Mouse (Mus musculus) embryonic facial prominence, embryonic 10.5 days (tissue): ENCODE measurements around the gene Sema5b. TPM values are rescaled to one million over a fixed set of nuclear protein-coding genes. Genes with fewer than 3 reads are reported as not detected.

Source experiments
- DNase-seq: peaks from one replicate; pipeline ENCODE4 v3.0.0-alpha.2; 2017; ENCODE audit warnings: low spot score
- H3K27ac ChIP-seq: fragments of 300-500 bp; sonication (generic); replicated peaks from 2 replicates; pipeline ENCODE4 v1.5.1; 2016; ENCODE audit warnings: mild to moderate bottlenecking
- H3K27me3 ChIP-seq: fragments of 300-500 bp; sonication (generic); replicated peaks from 2 replicates; pipeline ENCODE4 v1.6.1; 2016; ENCODE audit warnings: low read depth, mild to moderate bottlenecking; ENCODE audit not compliant: poor library complexity, severe bottlenecking
- H3K36me3 ChIP-seq: fragments of 300-500 bp; sonication (generic); replicated peaks from 2 replicates; pipeline ENCODE4 v1.6.1; 2016; ENCODE audit warnings: mild to moderate bottlenecking, moderate library complexity
- H3K4me1 ChIP-seq: fragments of 300-500 bp; sonication (generic); 2 replicates; pipeline ENCODE4 v1.6.1; 2016
- H3K4me3 ChIP-seq: fragments of 300-500 bp; sonication (generic); 2 replicates; pipeline ENCODE4 v1.5.1; 2016; ENCODE audit warnings: mild to moderate bottlenecking, moderate library complexity
- H3K9me3 ChIP-seq: fragments of 300-500 bp; sonication (generic); 2 replicates; pipeline ENCODE4 v1.6.1; 2016; ENCODE audit warnings: mild to moderate bottlenecking
- WGBS: fragments of 180-500 bp; shearing (Covaris S2); methylation state at CpG from one replicate; pipeline ENCODE4 v1.1.7; 2016; 5-methylcytosine and 5-hydroxymethylcytosine counted together
- polyA plus RNA-seq: library from polyadenylated mRNA; unstranded; fragments of >200 nt; fragmentation: Nextera tagmentation; extraction: Ambion mirVana; gene quantifications from 2 replicates; pipeline ENCODE4 v1.2.1, GENCODE M21; 2016

Gene Sema5b
- polyA plus RNA-seq, 1 experiment from 2014 or later: 9.5 TPM

DNA sequence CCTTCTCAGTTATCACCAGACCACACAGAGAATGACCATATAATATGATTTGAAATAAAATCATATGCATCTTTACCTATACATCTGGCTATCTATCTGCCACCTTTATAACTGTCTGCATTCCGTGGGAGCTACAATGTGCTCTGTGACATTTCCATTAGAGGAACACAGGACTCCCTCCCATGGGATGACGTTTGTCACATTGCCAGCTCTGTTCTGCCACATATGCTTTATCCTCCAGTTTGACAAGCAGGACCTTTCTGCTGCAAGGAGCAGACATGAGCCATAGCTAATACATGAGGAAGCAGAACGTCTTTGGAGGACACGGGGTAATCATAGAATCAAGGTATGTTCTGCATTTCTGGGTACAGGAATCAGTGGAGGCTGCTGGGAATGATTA, 16.7 kb upstream of the Sema5b start:
- 83% methylated on average over 4 of the region's 4 CpGs for WGBS
- Histone ChIP-seq H3K27ac (no peak overlapping the region), H3K9me3 (no peaks in the 10 kb centered on the region), H3K27me3 (no peaks in the 10 kb centered on the region), H3K36me3 (no peaks in the 10 kb centered on the region), H3K4me3 (no peak overlapping the region), H3K4me1 (peaks cover 9% of the 10 kb centered on the region)
- DNase-seq: no peak

DNA sequence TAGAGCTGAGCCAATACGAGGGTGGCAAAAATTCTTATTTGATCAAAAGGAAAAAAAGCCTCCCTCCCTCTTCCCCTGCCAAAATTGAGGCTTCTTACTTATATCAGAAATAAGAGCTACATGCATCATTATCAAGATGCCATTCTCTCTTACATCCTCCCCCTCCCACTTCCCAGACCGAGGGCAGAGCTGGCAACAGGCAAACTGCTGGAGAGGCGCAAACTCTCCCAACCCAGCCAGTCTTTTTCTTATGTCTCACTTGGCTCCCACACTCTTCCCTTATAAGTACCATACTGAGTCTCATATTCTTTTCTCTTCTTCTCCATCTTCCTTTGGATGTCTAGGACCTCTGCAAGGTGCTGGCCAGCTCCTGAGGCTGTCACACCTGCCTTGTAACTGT, 6.3 kb upstream of the Sema5b start:
- Histone ChIP-seq H3K36me3 (no peaks in the 10 kb centered on the region), H3K9me3 (no peaks in the 10 kb centered on the region), H3K4me1 (peaks cover 6% of the 10 kb centered on the region; the same call in 1 of the 2 replicates), H3K27me3 (peaks cover 53% of the 10 kb centered on the region), H3K27ac (no peak overlapping the region), H3K4me3 (no peak overlapping the region)
- no peak for DNase-seq
- WGBS: 71% methylated on average over 3 of the region's 3 CpGs

DNA sequence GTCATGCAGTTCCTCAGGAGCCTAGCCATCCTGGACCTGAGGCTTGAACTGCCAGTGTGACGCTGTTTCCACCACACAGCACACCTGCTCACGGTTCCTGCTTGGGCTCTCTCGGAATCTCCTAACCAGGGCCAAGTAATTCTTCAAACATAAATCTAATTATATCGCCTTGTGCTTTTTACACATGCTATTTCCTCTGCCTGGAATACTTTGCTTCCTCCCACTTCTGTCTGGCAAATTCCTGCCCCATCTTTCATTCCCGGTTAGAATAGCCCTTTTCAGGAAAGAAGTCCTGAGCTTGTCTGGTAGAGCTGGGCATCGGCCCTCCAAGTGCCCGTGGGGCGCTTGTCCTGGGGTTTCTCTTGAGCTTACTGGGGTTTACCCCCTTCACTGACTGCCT, 3.3 kb upstream of the Sema5b start:
- peaks cover 35% of the 10 kb centered on the region for H3K4me1 ChIP-seq
- H3K36me3 ChIP-seq: no peaks in the 10 kb centered on the region
- no peak for DNase-seq
- H3K9me3 ChIP-seq: no peaks in the 10 kb centered on the region
- no peak overlapping the region for H3K27ac ChIP-seq
- WGBS: 78% methylated on average over 8 of the region's 8 CpGs
- H3K4me3 ChIP-seq: no peak overlapping the region
- peaks cover 83% of the 10 kb centered on the region for H3K27me3 ChIP-seq

- H3K4me1 ChIP-seq: peaks cover 39% of the 10 kb centered on the region
- no peak overlapping the region for H3K27ac ChIP-seq
- no peak overlapping the region for H3K4me3 ChIP-seq
- no peaks in the 10 kb centered on the region for H3K36me3 ChIP-seq
- H3K9me3 ChIP-seq: no peaks in the 10 kb centered on the region
- 48% methylated on average over 10 of the region's 10 CpGs for WGBS
- DNase-seq: no peak
- H3K27me3 ChIP-seq: peaks cover 97% of the 10 kb centered on the region
These were observed 1.9 kb upstream of the Sema5b start for GRCm38 (mm10) chr16:35539041-35539440.

DNA sequence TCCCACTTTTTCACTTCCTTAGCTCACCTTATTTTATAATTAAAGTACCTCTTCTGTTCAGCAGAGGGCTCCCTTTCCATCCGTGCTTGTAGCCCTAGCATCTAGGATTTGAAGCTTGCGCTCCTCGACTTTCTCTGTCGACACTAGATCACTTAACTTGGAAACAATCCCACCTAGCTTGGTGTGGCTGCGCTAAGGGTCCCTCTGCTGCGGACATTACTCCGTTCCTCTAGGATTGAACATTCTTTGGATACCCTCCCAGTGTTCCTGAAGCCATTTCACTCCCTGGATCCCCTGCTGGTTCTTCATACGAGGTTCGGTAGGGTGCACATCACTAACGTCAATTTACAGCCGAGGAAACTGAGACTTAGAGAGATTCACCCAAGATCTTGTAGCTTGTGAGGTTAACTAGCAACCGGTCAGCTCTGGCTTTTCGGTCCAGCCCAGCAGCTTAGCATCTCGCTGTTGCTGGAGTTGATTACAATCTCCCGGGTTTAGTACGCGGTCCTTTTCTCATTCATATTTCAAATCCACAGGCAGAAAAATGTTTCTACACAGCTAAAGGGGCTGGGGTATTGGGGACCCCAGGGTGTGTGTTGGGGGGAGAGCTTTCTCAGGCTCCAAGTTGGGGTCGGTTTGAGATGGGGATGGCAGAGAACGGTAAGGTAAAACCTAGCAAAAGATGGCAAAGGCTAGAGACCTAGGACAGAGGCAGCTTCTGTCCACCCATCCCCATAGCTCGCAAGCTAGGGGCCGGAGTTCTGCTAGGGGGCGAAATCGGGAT, 420 bp upstream of the Sema5b start:
- peak; percentile 51 for DNase-seq
- peak overlapping the region; percentile 87; the same call in 1 of the 2 replicates for H3K27ac ChIP-seq
- H3K27me3 ChIP-seq: peaks cover 86% of the 10 kb centered on the region
- peaks cover 39% of the 10 kb centered on the region for H3K4me1 ChIP-seq
- H3K36me3 ChIP-seq: no peaks in the 10 kb centered on the region
- WGBS: under 1% methylated on average over 23 of the region's 23 CpGs
- H3K9me3 ChIP-seq: no peaks in the 10 kb centered on the region
- H3K4me3 ChIP-seq: peak overlapping the region; percentile 74

DNA sequence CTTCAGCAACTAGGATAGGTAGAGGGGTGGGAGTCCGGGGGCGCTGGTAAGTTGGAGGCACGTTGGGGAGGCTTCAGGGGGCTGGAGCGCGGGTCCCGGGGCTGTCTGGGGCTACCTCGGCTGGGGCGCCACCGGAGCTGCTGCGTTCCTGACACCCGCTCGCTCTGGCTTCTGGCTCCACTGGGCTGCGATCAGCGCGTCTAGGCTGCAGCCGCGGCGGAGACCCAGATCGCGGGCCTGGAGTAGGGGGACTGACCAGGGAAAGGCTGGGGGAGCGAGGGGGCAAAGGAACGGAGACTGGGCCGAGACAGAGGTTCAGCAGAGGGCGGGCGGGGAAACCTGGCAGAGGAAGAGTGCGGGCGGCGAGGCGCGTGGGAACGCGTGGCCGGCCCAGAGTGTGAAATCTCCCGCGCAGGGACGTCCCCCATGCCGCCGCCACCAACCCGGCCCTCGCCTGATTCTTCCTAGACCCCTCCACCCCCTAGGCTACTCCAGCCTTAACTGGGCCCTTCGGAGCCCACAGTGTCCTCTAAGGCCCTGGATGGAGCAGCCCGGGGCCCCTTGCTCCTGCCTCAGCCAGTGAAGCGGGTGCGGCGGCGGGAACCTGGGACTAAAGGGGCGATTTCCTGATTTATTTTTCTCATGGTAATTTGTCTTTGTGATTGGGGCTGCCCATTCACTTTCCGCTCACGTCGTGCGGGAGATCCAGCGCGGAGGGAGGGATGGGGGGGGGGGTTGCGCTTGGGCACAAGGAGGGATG, 896 bp downstream of the Sema5b start:
- H3K4me1 ChIP-seq: peaks cover 39% of the 10 kb centered on the region
- DNase-seq: peak; percentile 71
- H3K27me3 ChIP-seq: peaks cover 74% of the 10 kb centered on the region
- no peaks in the 10 kb centered on the region for H3K9me3 ChIP-seq
- WGBS: under 1% methylated on average over 54 of the region's 54 CpGs
- no peaks in the 10 kb centered on the region for H3K36me3 ChIP-seq
- H3K27ac ChIP-seq: peak overlapping the region; percentile 87
- peak overlapping the region; percentile 74 for H3K4me3 ChIP-seq

GRCm38 (mm10) chr16:35542421-35542780, 1.5 kb downstream of the Sema5b start:
- Histone ChIP-seq H3K4me1 (peaks cover 39% of the 10 kb centered on the region), H3K36me3 (no peaks in the 10 kb centered on the region), H3K9me3 (no peaks in the 10 kb centered on the region), H3K4me3 (peak overlapping the region; percentile 74), H3K27me3 (peaks cover 69% of the 10 kb centered on the region), H3K27ac (peak overlapping the region; percentile 87)
- peak; percentile 55 for DNase-seq
- WGBS: under 1% methylated on average over 27 of the region's 27 CpGs

DNA sequence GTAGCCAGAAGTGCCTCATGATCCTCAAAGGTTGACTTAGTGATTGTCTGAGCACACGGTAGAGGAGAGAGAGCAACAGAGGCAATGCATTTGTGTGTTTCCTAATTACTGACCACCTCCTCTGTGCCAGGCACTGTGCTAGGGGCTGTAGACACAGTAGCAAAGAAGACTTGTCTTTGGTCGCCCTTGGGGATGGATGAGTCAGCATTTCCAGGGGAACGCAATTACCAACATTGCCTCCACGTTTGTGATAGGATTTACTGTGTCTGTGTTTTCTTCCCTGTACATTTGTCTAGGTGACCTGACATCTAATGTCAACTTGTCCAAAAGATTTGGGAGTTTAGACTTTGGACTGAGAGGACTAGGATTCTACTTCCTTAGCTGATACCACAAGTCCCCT, 4.8 kb downstream of the Sema5b start:
- Histone ChIP-seq H3K27ac (no peak overlapping the region), H3K27me3 (peaks cover 35% of the 10 kb centered on the region), H3K9me3 (no peaks in the 10 kb centered on the region), H3K4me1 (peaks cover 27% of the 10 kb centered on the region), H3K4me3 (no peak overlapping the region), H3K36me3 (0 out of 2 replicates have a peak, but pooled peaks cover 4% of the 10 kb centered on the region)
- 82% methylated on average over 4 of the region's 4 CpGs for WGBS
- no peak for DNase-seq

- no peak for DNase-seq
- H3K27ac ChIP-seq: no peak overlapping the region
- 0 out of 2 replicates have a peak, but pooled peaks cover 4% of the 10 kb centered on the region for H3K36me3 ChIP-seq
- peaks cover 13% of the 10 kb centered on the region for H3K27me3 ChIP-seq
- no peak overlapping the region for H3K4me3 ChIP-seq
- H3K9me3 ChIP-seq: no peaks in the 10 kb centered on the region
- peaks cover 4% of the 10 kb centered on the region; the same call in 1 of the 2 replicates for H3K4me1 ChIP-seq
These were observed 7.0 kb downstream of the Sema5b start for GRCm38 (mm10) chr16:35547966-35548365.

- Histone ChIP-seq H3K4me3 (no peak overlapping the region), H3K27ac (no peak overlapping the region), H3K36me3 (0 out of 2 replicates have a peak, but pooled peaks cover 4% of the 10 kb centered on the region), H3K27me3 (no peaks in the 10 kb centered on the region; the same call in 1 of the 2 replicates), H3K9me3 (no peaks in the 10 kb centered on the region), H3K4me1 (peaks cover 7% of the 10 kb centered on the region; the same call in 1 of the 2 replicates)
- no peak for DNase-seq
- WGBS: 97% methylated on average over 2 of the region's 2 CpGs
These were observed 8.4 kb downstream of the Sema5b start for GRCm38 (mm10) chr16:35549354-35549753.

GRCm38 (mm10) chr16:35555596-35556482, 14.9 kb downstream of the Sema5b start:
- DNase-seq: no peak
- no peaks in the 10 kb centered on the region for H3K9me3 ChIP-seq
- no peak overlapping the region for H3K4me3 ChIP-seq
- H3K36me3 ChIP-seq: no peaks in the 10 kb centered on the region
- H3K27ac ChIP-seq: no peak overlapping the region
- WGBS: 78% methylated on average over 15 of the region's 15 CpGs
- H3K4me1 ChIP-seq: peaks cover 11% of the 10 kb centered on the region
- no peaks in the 10 kb centered on the region for H3K27me3 ChIP-seq

DNA sequence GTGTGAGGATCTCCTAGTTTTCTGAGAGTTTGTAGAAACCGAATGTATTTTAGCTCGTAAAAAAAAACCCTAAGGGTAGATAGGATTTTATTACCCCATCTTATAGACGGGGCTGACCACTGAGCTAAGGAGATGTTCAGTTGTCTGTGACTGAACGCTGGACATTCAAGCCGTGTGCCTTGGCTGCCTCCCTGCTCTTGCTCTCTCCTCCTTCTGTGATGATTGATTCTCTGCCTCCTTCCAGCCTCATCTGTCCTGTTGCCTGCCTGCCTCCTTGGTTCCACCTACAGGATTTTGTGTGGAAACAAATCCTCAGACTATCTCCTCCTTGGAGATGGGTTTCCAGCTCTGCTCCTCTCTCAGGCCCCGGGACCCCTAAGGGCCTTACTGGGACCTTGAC, 16.1 kb downstream of the Sema5b start:
- Histone ChIP-seq H3K36me3 (no peaks in the 10 kb centered on the region), H3K4me1 (peaks cover 11% of the 10 kb centered on the region), H3K9me3 (no peaks in the 10 kb centered on the region), H3K27me3 (no peaks in the 10 kb centered on the region), H3K27ac (no peak overlapping the region), H3K4me3 (no peak overlapping the region)
- DNase-seq: no peak
- WGBS: 79% methylated on average over 6 of the region's 6 CpGs
